Mouse (Mus musculus): ENCODE data around the gene Dock9. TPM values are rescaled to one million over a fixed set of nuclear protein-coding genes. Genes with fewer than 3 reads are reported as not detected.
A peak's percentile ranks its signal among the peaks of the same experiment; 100 is the strongest.

The Dock9 gene
- total and polyA plus RNA-seq, 2 experiments from 2014 or later, result 14.0 to 68.8 TPM

GRCm38 (mm10) chr14:121527883-121528282 is 269.8 kb downstream of the Dock9 start:
- no peaks in the 10 kb centered on the region for H3K27me3 ChIP-seq (ENCODE audit: insufficient read depth, low read length)
- WGBS, result 90% methylated on average over 3 of the region's 3 CpGs
- no peaks in the 10 kb centered on the region for H3K36me3 ChIP-seq (ENCODE audit: insufficient read depth, low read length)
- H3K4me1 ChIP-seq (ENCODE audit: insufficient read depth, low read length), result no peaks in the 10 kb centered on the region
- no peak overlapping the region for H3K4me3 ChIP-seq (ENCODE audit: low read depth, low read length)
- no peak for DNase-seq (ENCODE audit: low spot score)
- no peak overlapping the region for H3K27ac ChIP-seq (ENCODE audit: low read depth, low read length)
- H3K9me3 ChIP-seq (ENCODE audit: low read length), result no peaks in the 10 kb centered on the region
- no peak overlapping the region for H3K4me2 ChIP-seq (ENCODE audit: low read depth, low read length, poor library complexity, severe bottlenecking)
- no peak overlapping the region for H3K9ac ChIP-seq (replicated peaks; ENCODE audit: low read length, poor library complexity, severe bottlenecking)
- ATAC-seq (ENCODE audit: low FRiP score), result no peak
- no peak for TF ChIP-seq CTCF (IDR thresholded peaks at IDR 0.05)

GRCm38 (mm10) chr14:121527201-121527600 is 270.4 kb downstream of the Dock9 start:
- Histone ChIP-seq H3K4me1 (ENCODE audit: insufficient read depth, low read length) (no peaks in the 10 kb centered on the region), H3K4me3 (ENCODE audit: low read depth, low read length) (no peak overlapping the region), H3K27me3 (ENCODE audit: insufficient read depth, low read length) (no peaks in the 10 kb centered on the region), H3K27ac (ENCODE audit: low read depth, low read length) (no peak overlapping the region), H3K9me3 (ENCODE audit: low read length) (no peaks in the 10 kb centered on the region), H3K9ac (replicated peaks; ENCODE audit: low read length, poor library complexity, severe bottlenecking) (no peak overlapping the region), H3K36me3 (ENCODE audit: insufficient read depth, low read length) (no peaks in the 10 kb centered on the region), H3K4me2 (ENCODE audit: low read depth, low read length, poor library complexity, severe bottlenecking) (no peak overlapping the region)
- no peak for DNase-seq (ENCODE audit: low spot score)
- WGBS, result 88% methylated on average over 1 of the region's 1 CpGs
- no peak for ATAC-seq (ENCODE audit: low FRiP score)
- no peak for TF ChIP-seq CTCF (IDR thresholded peaks at IDR 0.05)

- Histone ChIP-seq H3K9me3 (ENCODE audit: low read length) (no peaks in the 10 kb centered on the region), H3K4me2 (ENCODE audit: low read depth, low read length, poor library complexity, severe bottlenecking) (no peak overlapping the region), H3K27me3 (ENCODE audit: insufficient read depth, low read length) (no peaks in the 10 kb centered on the region), H3K4me3 (ENCODE audit: low read depth, low read length) (no peak overlapping the region), H3K4me1 (ENCODE audit: insufficient read depth, low read length) (no peaks in the 10 kb centered on the region), H3K9ac (replicated peaks; ENCODE audit: low read length, poor library complexity, severe bottlenecking) (no peak overlapping the region), H3K36me3 (ENCODE audit: insufficient read depth, low read length) (no peaks in the 10 kb centered on the region), H3K27ac (ENCODE audit: low read depth, low read length) (no peak overlapping the region)
- DNase-seq (ENCODE audit: low spot score) (peak; percentile 40), ATAC-seq (ENCODE audit: low FRiP score) (no peak)
- TF ChIP-seq CTCF (IDR thresholded peaks at IDR 0.05), result no peak
- 79% methylated on average over 4 of the region's 4 CpGs for WGBS
These were observed 275.9 kb downstream of the Dock9 start for GRCm38 (mm10) chr14:121521709-121522108.

GRCm38 (mm10) chr14:121516881-121517280 is 280.8 kb downstream of the Dock9 start:
- H3K9ac ChIP-seq (replicated peaks; ENCODE audit: low read length, poor library complexity, severe bottlenecking), result no peak overlapping the region
- H3K27me3 ChIP-seq (ENCODE audit: insufficient read depth, low read length), result no peaks in the 10 kb centered on the region
- DNase-seq (ENCODE audit: low spot score) (no peak), ATAC-seq (ENCODE audit: low FRiP score) (no peak)
- 89% methylated on average over 5 of the region's 5 CpGs for WGBS
- H3K36me3 ChIP-seq (ENCODE audit: insufficient read depth, low read length), result no peaks in the 10 kb centered on the region
- no peaks in the 10 kb centered on the region for H3K9me3 ChIP-seq (ENCODE audit: low read length)
- TF ChIP-seq CTCF (IDR thresholded peaks at IDR 0.05), result no peak
- no peak overlapping the region for H3K4me2 ChIP-seq (ENCODE audit: low read depth, low read length, poor library complexity, severe bottlenecking)
- no peak overlapping the region for H3K27ac ChIP-seq (ENCODE audit: low read depth, low read length)
- no peaks in the 10 kb centered on the region for H3K4me1 ChIP-seq (ENCODE audit: insufficient read depth, low read length)
- H3K4me3 ChIP-seq (ENCODE audit: low read depth, low read length), result no peak overlapping the region

GRCm38 (mm10) chr14:121508929-121509328 is 288.7 kb downstream of the Dock9 start:
- Histone ChIP-seq H3K36me3 (ENCODE audit: insufficient read depth, low read length) (no peaks in the 10 kb centered on the region), H3K4me2 (ENCODE audit: low read depth, low read length, poor library complexity, severe bottlenecking) (no peak overlapping the region)

GRCm38 (mm10) chr14:121506336-121506735 is 291.3 kb downstream of the Dock9 start:
- 28% methylated on average over 6 of the region's 6 CpGs for WGBS
- TF ChIP-seq CTCF (IDR thresholded peaks at IDR 0.05), result no peak
- Histone ChIP-seq H3K9ac (replicated peaks; ENCODE audit: low read length, poor library complexity, severe bottlenecking) (no peak overlapping the region), H3K9me3 (ENCODE audit: low read length) (no peaks in the 10 kb centered on the region), H3K4me2 (ENCODE audit: low read depth, low read length, poor library complexity, severe bottlenecking) (no peak overlapping the region), H3K27me3 (ENCODE audit: insufficient read depth, low read length) (peaks cover 22% of the 10 kb centered on the region), H3K4me3 (ENCODE audit: low read depth, low read length) (no peak overlapping the region), H3K4me1 (ENCODE audit: insufficient read depth, low read length) (no peaks in the 10 kb centered on the region), H3K27ac (ENCODE audit: low read depth, low read length) (no peak overlapping the region), H3K36me3 (ENCODE audit: insufficient read depth, low read length) (no peaks in the 10 kb centered on the region)
- DNase-seq (ENCODE audit: low spot score) (no peak), ATAC-seq (ENCODE audit: low FRiP score) (no peak)

More at GRCm38 (mm10) chr14:121508929-121509328, 288.7 kb downstream of the Dock9 start:
- TF ChIP-seq CTCF (IDR thresholded peaks at IDR 0.05), result no peak
- H3K27ac ChIP-seq (ENCODE audit: low read depth, low read length), result no peak overlapping the region
- H3K27me3 ChIP-seq (ENCODE audit: insufficient read depth, low read length), result peaks cover 21% of the 10 kb centered on the region
- H3K4me3 ChIP-seq (ENCODE audit: low read depth, low read length), result no peak overlapping the region
- no peaks in the 10 kb centered on the region for H3K9me3 ChIP-seq (ENCODE audit: low read length)
- 66% methylated on average over 2 of the region's 2 CpGs for WGBS
- no peaks in the 10 kb centered on the region for H3K4me1 ChIP-seq (ENCODE audit: insufficient read depth, low read length)
- DNase-seq (ENCODE audit: low spot score), result no peak
- H3K9ac ChIP-seq (replicated peaks; ENCODE audit: low read length, poor library complexity, severe bottlenecking), result no peak overlapping the region
- no peak for ATAC-seq (ENCODE audit: low FRiP score)

Data from midbrain, postnatal 0 days (tissue).